Mouse (Mus musculus): Measurements from ENCODE around the gene Hoxb6. TPM values are rescaled to one million over a fixed set of nuclear protein-coding genes. Genes with fewer than 3 reads are reported as not detected.

The Hoxb6 gene
- total RNA-seq, 2 experiments from 2014 or later: not detected

GRCm38 (mm10) chr11:96297968-96298635, 5.8 kb downstream of the Hoxb6 start:
- ATAC-seq (replicated peaks; ENCODE audit: low FRiP score, poor library complexity, severe bottlenecking): no peak

DNA sequence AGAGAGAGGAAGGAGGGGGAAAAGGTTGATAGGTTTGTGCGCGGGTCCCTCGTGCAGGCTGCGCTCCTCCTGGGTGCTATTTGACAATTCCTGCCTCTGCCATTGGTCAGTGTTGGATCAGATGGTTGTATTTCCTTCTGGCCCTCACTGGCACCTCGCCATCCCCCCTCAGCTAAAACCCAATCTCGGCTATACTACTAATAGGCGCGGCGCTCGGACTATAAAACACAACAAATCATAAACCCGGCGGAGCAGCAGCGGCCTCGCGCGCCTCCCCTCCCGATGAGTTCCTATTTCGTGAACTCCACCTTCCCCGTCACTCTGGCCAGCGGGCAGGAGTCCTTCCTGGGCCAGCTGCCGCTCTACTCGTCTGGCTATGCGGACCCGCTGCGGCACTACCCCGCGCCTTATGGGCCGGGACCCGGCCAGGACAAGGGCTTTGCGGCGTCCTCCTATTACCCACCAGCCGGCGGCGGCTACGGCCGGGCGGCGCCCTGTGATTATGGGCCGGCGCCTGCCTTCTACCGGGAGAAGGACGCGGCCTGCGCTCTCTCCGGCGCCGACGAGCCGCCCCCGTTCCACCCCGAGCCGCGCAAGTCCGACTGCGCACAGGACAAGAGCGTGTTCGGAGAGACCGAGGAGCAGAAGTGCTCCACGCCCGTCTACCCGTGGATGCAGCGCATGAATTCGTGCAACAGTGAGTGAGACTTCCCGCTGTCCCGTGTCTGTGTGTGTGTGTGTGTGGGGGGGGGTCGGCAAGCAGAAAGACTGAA, 6.8 kb downstream of the Hoxb6 start:
- no peak for ATAC-seq (replicated peaks; ENCODE audit: low FRiP score, poor library complexity, severe bottlenecking)

DNA sequence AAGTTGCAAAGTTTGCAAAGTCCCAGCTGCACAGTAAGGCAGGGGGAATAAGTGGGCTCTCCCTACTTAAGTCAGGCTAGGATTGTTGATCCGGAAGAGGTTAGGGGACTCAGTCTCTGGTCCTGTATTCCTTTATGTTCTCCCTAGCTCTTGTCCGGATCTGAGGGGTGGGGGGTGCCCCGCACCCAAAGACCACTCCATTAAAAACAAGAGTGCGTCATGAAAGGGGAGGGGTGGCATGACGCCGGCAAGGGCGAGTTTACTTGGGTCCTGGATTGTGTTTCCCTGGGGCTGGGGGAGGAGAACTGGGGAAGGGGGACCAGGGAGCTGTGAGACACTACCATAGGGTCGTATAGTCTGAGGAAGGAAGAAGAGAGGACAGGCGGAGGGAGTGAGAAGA, 7.5 kb downstream of the Hoxb6 start:
- no peak for ATAC-seq (replicated peaks; ENCODE audit: low FRiP score, poor library complexity, severe bottlenecking)

GRCm38 (mm10) chr11:96300354-96301063, 8.2 kb downstream of the Hoxb6 start:
- no peak for ATAC-seq (replicated peaks; ENCODE audit: low FRiP score, poor library complexity, severe bottlenecking)

- ATAC-seq (replicated peaks; ENCODE audit: low FRiP score, poor library complexity, severe bottlenecking): no peak
Measured at GRCm38 (mm10) chr11:96301064-96301431, 8.8 kb downstream of the Hoxb6 start.

DNA sequence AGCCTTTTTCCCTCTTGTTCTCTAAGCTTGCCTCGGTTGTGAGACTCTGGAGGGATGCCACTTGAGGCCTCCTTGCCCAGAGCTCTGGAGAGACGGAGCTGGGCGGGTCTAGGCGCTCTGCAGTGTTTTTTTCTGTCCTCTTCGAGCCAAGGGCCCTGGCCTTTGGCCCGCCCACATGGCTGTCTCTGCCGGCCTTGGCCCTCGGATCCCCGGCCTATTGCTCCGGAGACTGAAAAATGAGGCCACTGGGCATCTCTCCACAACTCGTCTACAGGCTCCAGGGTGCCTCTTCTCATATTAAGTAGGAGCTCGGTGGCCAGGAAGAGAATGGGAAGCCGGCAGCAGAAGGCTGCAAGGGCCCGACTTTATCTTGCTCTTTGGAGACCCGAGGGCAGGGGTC, 9.6 kb downstream of the Hoxb6 start:
- no peak for ATAC-seq (replicated peaks; ENCODE audit: low FRiP score, poor library complexity, severe bottlenecking)

DNA sequence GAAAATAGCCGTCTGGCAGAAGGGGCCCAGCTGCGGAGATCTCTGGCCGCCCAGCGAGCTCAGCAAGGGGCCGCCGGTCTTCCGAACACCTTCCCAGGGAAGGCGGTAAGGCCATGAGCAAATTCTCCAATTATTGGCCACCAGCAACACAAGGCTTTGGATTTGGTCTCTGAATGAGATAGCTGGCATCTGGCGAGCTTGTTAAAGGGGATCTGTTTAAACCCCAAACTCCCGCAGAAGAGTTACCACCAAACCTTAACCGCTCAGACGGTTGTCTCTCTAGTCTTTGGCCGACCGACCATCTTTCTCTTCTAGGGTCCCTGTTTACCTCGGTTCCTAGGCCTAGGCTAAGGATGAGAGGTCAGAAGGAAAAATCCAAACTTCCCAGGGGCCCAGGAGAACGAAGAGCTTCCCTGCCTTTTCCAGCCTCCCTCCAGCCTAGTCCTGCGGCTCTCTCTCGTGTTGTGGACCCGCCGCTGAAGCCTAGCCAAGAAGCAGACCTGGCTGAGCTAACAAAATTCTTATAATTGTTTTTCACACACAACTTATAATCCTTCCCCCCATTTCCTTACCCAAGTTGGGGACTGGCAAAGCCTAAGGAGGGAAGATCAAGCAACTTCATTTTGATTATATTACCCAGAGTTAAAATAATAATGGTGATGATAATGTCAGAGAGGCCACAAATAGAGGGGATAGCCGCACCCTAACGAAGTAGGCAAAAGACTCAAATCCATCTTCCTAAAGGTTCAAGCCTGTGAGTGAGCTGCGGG, 10.3 kb downstream of the Hoxb6 start:
- no peak for ATAC-seq (replicated peaks; ENCODE audit: low FRiP score, poor library complexity, severe bottlenecking)

DNA sequence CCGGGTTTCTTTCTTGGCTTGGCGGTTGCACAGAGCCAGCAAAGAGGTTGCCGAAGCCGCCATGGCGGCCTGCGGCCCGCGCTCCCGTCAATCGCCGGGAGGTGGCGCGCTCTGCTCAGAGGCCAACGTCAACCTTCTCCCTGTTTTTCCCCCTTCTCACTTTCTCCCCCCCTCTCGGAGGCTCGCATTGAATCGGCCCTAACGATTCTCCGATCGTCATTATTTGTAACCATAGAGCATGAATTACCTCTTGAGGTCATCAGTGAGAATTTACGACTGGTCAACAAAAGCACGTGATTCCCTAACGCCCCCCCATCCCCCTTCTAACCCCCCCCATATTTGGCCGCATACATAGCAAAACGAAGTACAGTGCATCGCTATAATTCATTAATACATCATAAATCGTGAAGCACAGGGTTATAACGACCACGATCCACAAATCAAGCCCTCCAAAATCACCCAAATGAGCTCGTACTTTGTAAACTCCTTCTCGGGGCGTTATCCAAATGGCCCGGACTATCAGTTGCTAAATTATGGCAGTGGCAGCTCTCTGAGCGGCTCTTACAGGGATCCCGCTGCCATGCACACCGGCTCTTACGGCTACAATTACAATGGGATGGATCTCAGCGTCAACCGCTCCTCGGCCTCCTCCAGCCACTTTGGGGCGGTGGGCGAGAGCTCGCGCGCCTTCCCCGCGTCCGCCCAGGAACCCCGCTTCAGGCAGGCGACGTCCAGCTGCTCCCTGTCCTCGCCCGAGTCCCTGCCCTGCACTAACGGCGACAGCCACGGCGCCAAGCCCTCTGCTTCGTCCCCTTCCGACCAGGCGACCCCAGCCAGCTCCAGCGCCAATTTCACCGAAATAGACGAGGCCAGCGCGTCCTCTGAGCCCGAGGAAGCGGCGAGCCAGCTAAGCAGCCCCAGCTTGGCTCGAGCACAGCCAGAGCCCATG, 11.1 kb downstream of the Hoxb6 start, which contains the start of gene Hoxb5:
Gene Hoxb5 (plus strand): TSS at position 186 of the 949 bp plus-strand sequence.
- no peak for ATAC-seq (replicated peaks; ENCODE audit: low FRiP score, poor library complexity, severe bottlenecking)

DNA sequence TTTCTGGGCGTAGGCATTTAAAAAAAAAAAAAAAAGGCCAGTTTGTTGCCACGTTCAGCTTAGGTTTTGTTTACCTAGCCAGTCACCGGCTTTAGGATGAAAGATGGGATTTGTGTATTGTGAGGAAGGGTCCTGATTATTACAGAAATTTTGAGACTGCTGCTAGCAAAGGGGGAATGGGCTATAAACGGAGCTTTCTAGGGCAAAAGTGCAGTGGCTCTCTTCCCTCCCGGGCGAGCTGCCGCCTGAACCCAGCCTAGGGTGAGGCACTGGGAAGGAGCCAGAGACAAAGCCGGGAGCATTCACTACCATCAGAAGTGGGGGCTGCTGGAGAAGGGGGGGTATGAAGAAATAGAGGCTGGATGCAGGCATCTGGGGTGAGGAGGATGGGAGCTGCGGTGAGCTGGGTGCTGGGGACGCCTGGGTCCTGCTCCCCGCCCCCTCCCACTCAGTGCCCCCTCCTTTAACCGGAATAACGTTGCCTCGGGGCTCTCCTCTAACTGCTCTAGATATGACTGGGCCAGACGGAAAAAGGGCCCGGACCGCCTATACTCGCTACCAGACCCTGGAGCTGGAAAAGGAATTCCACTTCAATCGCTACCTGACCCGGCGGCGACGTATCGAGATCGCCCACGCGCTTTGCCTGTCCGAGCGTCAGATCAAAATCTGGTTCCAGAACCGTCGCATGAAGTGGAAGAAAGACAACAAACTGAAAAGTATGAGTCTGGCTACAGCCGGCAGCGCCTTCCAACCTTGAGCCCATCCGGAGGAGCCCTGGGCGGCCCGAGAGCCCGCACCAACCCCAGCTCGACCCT, 12.3 kb downstream of the Hoxb6 start:
- ATAC-seq (replicated peaks; ENCODE audit: low FRiP score, poor library complexity, severe bottlenecking): no peak

GRCm38 (mm10) chr11:96305505-96306182, 13.4 kb downstream of the Hoxb6 start:
- ATAC-seq (replicated peaks; ENCODE audit: low FRiP score, poor library complexity, severe bottlenecking): no peak

- no peak for ATAC-seq (replicated peaks; ENCODE audit: low FRiP score, poor library complexity, severe bottlenecking)
Measured at GRCm38 (mm10) chr11:96306183-96306907, 14.1 kb downstream of the Hoxb6 start.

GRCm38 (mm10) chr11:96306908-96307269, 14.6 kb downstream of the Hoxb6 start:
- no peak for ATAC-seq (replicated peaks; ENCODE audit: low FRiP score, poor library complexity, severe bottlenecking)

GRCm38 (mm10) chr11:96308763-96309162, 16.5 kb downstream of the Hoxb6 start:
- ATAC-seq (replicated peaks; ENCODE audit: low FRiP score, poor library complexity, severe bottlenecking): no peak

DNA sequence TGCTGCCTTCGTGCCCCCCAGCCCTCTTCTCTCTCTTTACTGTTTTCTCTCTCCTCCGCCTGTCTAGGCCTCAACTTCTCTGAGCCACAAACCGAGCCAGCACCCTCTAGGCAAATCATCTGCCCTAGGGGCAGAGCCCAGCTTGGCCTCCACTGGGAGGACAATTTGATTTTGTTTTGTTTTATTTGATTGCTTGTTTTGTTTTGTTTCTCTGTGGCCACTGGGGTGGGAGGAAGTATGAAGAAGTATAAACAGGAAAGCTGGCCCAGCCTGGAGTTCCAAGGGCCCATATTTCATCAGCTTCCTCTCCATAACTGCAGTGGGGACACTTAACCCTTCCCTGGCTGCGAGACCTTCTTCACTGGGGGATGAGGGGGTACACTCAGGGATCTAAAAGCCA, 17.0 kb downstream of the Hoxb6 start:
- no peak for ATAC-seq (replicated peaks; ENCODE audit: low FRiP score, poor library complexity, severe bottlenecking)

- ATAC-seq (replicated peaks; ENCODE audit: low FRiP score, poor library complexity, severe bottlenecking): no peak
Measured at GRCm38 (mm10) chr11:96310183-96310938, 18.1 kb downstream of the Hoxb6 start.

- no peak for ATAC-seq (replicated peaks; ENCODE audit: low FRiP score, poor library complexity, severe bottlenecking)
Measured at GRCm38 (mm10) chr11:96311097-96311496, 18.8 kb downstream of the Hoxb6 start.

Data from erythroblast, adult 5-6 weeks (primary cell).